Mouse (Mus musculus): ENCODE data around the gene Rfc2. TPM values are rescaled to one million over a fixed set of nuclear protein-coding genes. Genes with fewer than 3 reads are reported as not detected.
"Not testable (repeated sequence)": the region's sequence is repeated elsewhere in the genome, so short reads cannot be mapped to it uniquely, and the experiment has no call there.

The Rfc2 gene
- polyA plus RNA-seq, 1 experiment from 2014 or later = 81.5 TPM

DNA sequence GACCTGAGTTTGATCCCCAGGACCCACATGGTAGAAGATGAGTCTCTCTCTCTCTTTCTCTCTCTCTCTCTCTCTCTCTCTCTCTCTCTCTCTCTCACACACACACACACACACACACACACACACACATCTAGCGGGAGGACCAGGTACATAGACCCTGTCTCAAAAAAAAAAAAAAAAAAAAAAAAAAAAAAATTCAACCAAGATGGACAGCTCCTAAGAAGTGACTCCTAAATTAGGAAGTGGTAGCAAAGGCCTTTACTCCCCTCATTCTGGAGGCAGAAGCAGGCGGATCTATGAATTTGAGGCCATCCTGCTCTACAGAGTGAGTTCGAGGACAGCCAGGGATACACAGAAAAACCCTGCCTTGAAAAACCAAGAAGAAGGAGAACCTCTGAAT is 59.2 kb downstream of the Rfc2 start:
- H3K4me2 ChIP-seq (replicated peaks; ENCODE audit: low read depth) = no peak overlapping the region
- no peak overlapping the region for H3K4me3 ChIP-seq (ENCODE audit: low read depth, low read length)
- TF ChIP-seq EP300 (optimal IDR thresholded peaks at IDR 0.05) (no peak), CTCF (IDR thresholded peaks at IDR 0.05; ENCODE audit: low read depth) (no peak)
- H3K4me1 ChIP-seq (replicated peaks; ENCODE audit: control insufficient read depth, insufficient read depth) = 0 out of 2 replicates have a peak, but pooled peaks cover 3% of the 10 kb centered on the region
- WGBS = 92% methylated on average over 3 of the region's 3 CpGs
- peaks cover 1% of the 10 kb centered on the region; the same call in 1 of the 2 replicates for H3K36me3 ChIP-seq (ENCODE audit: control insufficient read depth, insufficient read depth, low read length)
- no peak for DNase-seq (ENCODE audit: low spot score)
- ATAC-seq (ENCODE audit: low FRiP score, low TSS enrichment) = no peak
- H3K27me3 ChIP-seq (ENCODE audit: control insufficient read depth, insufficient read depth, low read length) = no peaks in the 10 kb centered on the region
- H3K9me3 ChIP-seq (ENCODE audit: control insufficient read depth, low read length) = no peaks in the 10 kb centered on the region
- no peak overlapping the region for H3K9ac ChIP-seq (ENCODE audit: low read length)
- no peak overlapping the region for H3K27ac ChIP-seq (replicated peaks)

GRCm38 (mm10) chr5:134644121-134644520 is 63.0 kb downstream of the Rfc2 start:
- Histone ChIP-seq H3K4me2 (replicated peaks; ENCODE audit: low read depth) (no peak overlapping the region), H3K9ac (ENCODE audit: low read length) (no peak overlapping the region), H3K36me3 (ENCODE audit: control insufficient read depth, insufficient read depth, low read length) (no peaks in the 10 kb centered on the region), H3K27me3 (ENCODE audit: control insufficient read depth, insufficient read depth, low read length) (no peaks in the 10 kb centered on the region), H3K27ac (replicated peaks) (peak overlapping the region; percentile 61; the same call in 1 of the 2 replicates), H3K4me3 (ENCODE audit: low read depth, low read length) (no peak overlapping the region), H3K9me3 (ENCODE audit: control insufficient read depth, low read length) (no peaks in the 10 kb centered on the region), H3K4me1 (replicated peaks; ENCODE audit: control insufficient read depth, insufficient read depth) (0 out of 2 replicates have a peak, but pooled peaks cover 3% of the 10 kb centered on the region)
- no peak for ATAC-seq (ENCODE audit: low FRiP score, low TSS enrichment)
- 95% methylated on average over 1 of the region's 1 CpGs for WGBS
- TF ChIP-seq CTCF (IDR thresholded peaks at IDR 0.05; ENCODE audit: low read depth) = peak; percentile 44
- TF ChIP-seq EP300 (optimal IDR thresholded peaks at IDR 0.05) = no peak
- no peak for DNase-seq (ENCODE audit: low spot score)

DNA sequence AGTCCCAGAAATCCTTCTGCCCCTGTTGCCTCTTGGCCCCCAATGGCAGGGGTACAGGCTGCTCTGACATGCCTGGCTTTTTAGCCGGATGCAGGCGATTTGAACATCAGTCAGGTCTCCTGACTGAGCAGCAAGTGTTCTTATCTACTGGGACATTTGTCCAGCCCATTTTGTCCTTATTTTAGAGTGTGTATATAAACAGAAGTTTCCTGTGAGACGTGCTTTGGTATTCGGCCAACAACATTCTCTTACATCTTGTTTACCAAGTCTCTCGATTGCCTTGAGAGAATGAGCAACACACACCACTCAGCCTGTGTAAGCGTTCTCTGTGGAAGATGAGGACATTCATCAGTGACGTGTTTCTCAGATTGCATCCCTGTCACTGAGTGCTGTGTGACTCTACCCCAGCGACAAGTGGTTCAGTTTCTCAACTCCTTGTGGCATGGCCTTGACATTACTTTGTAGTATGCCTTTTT is 63.5 kb downstream of the Rfc2 start:
- H3K9me3 ChIP-seq (ENCODE audit: control insufficient read depth, low read length) = no peaks in the 10 kb centered on the region
- TF ChIP-seq CTCF (IDR thresholded peaks at IDR 0.05; ENCODE audit: low read depth) = no peak
- no peak for TF ChIP-seq EP300 (optimal IDR thresholded peaks at IDR 0.05)
- peak; percentile 72; the same call in 1 of the 2 replicates for ATAC-seq (ENCODE audit: low FRiP score, low TSS enrichment)
- H3K4me2 ChIP-seq (replicated peaks; ENCODE audit: low read depth) = no peak overlapping the region
- no peaks in the 10 kb centered on the region for H3K27me3 ChIP-seq (ENCODE audit: control insufficient read depth, insufficient read depth, low read length)
- DNase-seq (ENCODE audit: low spot score) = no peak
- WGBS = 15% methylated on average over 8 of the region's 8 CpGs
- no peak overlapping the region for H3K9ac ChIP-seq (ENCODE audit: low read length)
- H3K27ac ChIP-seq (replicated peaks) = peak overlapping the region; percentile 61
- H3K4me3 ChIP-seq (ENCODE audit: low read depth, low read length) = no peak overlapping the region
- no peaks in the 10 kb centered on the region for H3K36me3 ChIP-seq (ENCODE audit: control insufficient read depth, insufficient read depth, low read length)
- H3K4me1 ChIP-seq (replicated peaks; ENCODE audit: control insufficient read depth, insufficient read depth) = 0 out of 2 replicates have a peak, but pooled peaks cover 3% of the 10 kb centered on the region

DNA sequence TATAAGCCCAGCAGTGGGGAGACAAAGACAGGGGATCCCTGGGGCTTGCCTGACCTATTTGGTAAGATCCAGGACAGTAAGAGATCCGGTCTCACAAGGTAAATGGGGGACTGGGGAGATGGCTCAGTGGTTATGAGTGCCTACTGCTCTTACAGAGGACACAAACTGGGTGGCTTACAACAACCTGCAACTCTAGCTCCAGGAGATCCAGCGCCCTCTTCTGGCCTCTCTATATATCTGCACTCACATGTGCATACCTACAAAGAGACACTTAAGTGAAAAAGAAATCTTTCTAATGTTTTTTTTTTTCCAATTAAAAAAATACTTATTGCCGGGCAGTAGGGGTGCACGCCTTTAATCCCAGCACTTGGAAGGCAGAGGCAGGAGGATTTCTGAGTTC is 65.3 kb downstream of the Rfc2 start:
- Histone ChIP-seq H3K4me2 (replicated peaks; ENCODE audit: low read depth) (no peak overlapping the region), H3K9me3 (ENCODE audit: control insufficient read depth, low read length) (no peaks in the 10 kb centered on the region), H3K27ac (replicated peaks) (no peak overlapping the region), H3K27me3 (ENCODE audit: control insufficient read depth, insufficient read depth, low read length) (no peaks in the 10 kb centered on the region), H3K36me3 (ENCODE audit: control insufficient read depth, insufficient read depth, low read length) (no peaks in the 10 kb centered on the region), H3K4me1 (replicated peaks; ENCODE audit: control insufficient read depth, insufficient read depth) (0 out of 2 replicates have a peak, but pooled peaks cover 3% of the 10 kb centered on the region), H3K9ac (ENCODE audit: low read length) (no peak overlapping the region), H3K4me3 (ENCODE audit: low read depth, low read length) (no peak overlapping the region)
- DNase-seq (ENCODE audit: low spot score) (no peak), ATAC-seq (ENCODE audit: low FRiP score, low TSS enrichment) (no peak)
- no peak for TF ChIP-seq EP300 (optimal IDR thresholded peaks at IDR 0.05)
- no peak for TF ChIP-seq CTCF (IDR thresholded peaks at IDR 0.05; ENCODE audit: low read depth)
- WGBS = 80% methylated on average over 4 of the region's 4 CpGs

DNA sequence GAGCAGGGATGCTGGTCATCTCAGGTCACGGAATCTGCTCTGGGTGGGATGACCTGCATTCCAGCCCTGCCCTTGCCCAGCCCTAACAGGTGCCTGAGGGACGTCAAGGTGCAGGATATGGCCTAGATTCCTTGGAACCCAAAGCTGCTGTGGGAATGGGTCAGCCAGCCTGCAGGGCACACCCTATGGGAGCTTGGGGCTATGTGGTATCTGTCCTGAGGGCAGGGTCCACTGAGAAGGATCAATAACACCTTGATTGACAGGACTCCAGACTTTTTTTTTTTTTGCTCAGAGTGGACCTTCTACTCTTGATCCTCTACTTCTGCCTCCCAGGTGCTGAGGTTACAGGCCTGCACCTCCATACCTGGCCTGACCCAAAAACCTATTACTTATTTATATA is 66.2 kb downstream of the Rfc2 start:
- H3K9ac ChIP-seq (ENCODE audit: low read length) = no peak overlapping the region
- TF ChIP-seq CTCF (IDR thresholded peaks at IDR 0.05; ENCODE audit: low read depth) = no peak
- no peak for TF ChIP-seq EP300 (optimal IDR thresholded peaks at IDR 0.05)
- 0 out of 2 replicates have a peak, but pooled peaks cover 3% of the 10 kb centered on the region for H3K4me1 ChIP-seq (replicated peaks; ENCODE audit: control insufficient read depth, insufficient read depth)
- H3K4me3 ChIP-seq (ENCODE audit: low read depth, low read length) = no peak overlapping the region
- H3K9me3 ChIP-seq (ENCODE audit: control insufficient read depth, low read length) = no peaks in the 10 kb centered on the region
- no peak for ATAC-seq (ENCODE audit: low FRiP score, low TSS enrichment)
- H3K36me3 ChIP-seq (ENCODE audit: control insufficient read depth, insufficient read depth, low read length) = no peaks in the 10 kb centered on the region
- H3K27ac ChIP-seq (replicated peaks) = no peak overlapping the region
- no peak overlapping the region for H3K4me2 ChIP-seq (replicated peaks; ENCODE audit: low read depth)
- H3K27me3 ChIP-seq (ENCODE audit: control insufficient read depth, insufficient read depth, low read length) = no peaks in the 10 kb centered on the region
- no peak for DNase-seq (ENCODE audit: low spot score)
- 73% methylated on average over 2 of the region's 2 CpGs for WGBS

GRCm38 (mm10) chr5:134648976-134649375 is 67.8 kb downstream of the Rfc2 start:
- not testable (repeated sequence) for H3K4me2 ChIP-seq (replicated peaks; ENCODE audit: low read depth); DNase-seq (ENCODE audit: low spot score); H3K4me3 ChIP-seq (ENCODE audit: low read depth, low read length); H3K9ac ChIP-seq (ENCODE audit: low read length); H3K9me3 ChIP-seq (ENCODE audit: control insufficient read depth, low read length); H3K27ac ChIP-seq (replicated peaks); ATAC-seq (ENCODE audit: low FRiP score, low TSS enrichment); H3K36me3 ChIP-seq (ENCODE audit: control insufficient read depth, insufficient read depth, low read length); H3K27me3 ChIP-seq (ENCODE audit: control insufficient read depth, insufficient read depth, low read length); H3K4me1 ChIP-seq (replicated peaks; ENCODE audit: control insufficient read depth, insufficient read depth)
- 82% methylated on average over 2 of the region's 4 CpGs for WGBS

All from stomach, postnatal 0 days (tissue).